Mouse (Mus musculus) 3134 (cell line): ENCODE measurements around the gene Gm9774.

ENCODE experiments used
- DNase-seq: peaks from one replicate; pipeline ENCODE4 v3.0.0-alpha.2; 2011; ENCODE audit warnings: low spot score; ENCODE audit not compliant: insufficient read length; ENCODE audit errors: extremely low read depth

The Gm9774 gene

GRCm38 (mm10) chr3:92429323-92429722 lies at the start of gene Gm9774:
TSS of gene Gm9774 (minus strand) at chr3:92429423.
- no peak for DNase-seq

- no peak for DNase-seq
These were observed 40.9 kb upstream of the Gm9774 start for GRCm38 (mm10) chr3:92470111-92470510.

GRCm38 (mm10) chr3:92467424-92467823 lies 38.2 kb upstream of the Gm9774 start:
- DNase-seq = peak; percentile 11

GRCm38 (mm10) chr3:92466576-92466975 lies 37.4 kb upstream of the Gm9774 start:
- peak; percentile 14 for DNase-seq

GRCm38 (mm10) chr3:92458620-92459019 lies 29.4 kb upstream of the Gm9774 start, which contains the start of gene Sprr3:
TSS of gene Sprr3 (minus strand) at chr3:92458720.
- no peak for DNase-seq

GRCm38 (mm10) chr3:92455151-92455550 lies 25.9 kb upstream of the Gm9774 start:
- no peak for DNase-seq

GRCm38 (mm10) chr3:92440177-92440576 lies 11.0 kb upstream of the Gm9774 start:
- no peak for DNase-seq

- DNase-seq = no peak
These were observed 9.5 kb upstream of the Gm9774 start, which contains the start of gene Sprr1b for GRCm38 (mm10) chr3:92438689-92439088. TSS of gene Sprr1b (minus strand) at chr3:92438789.

- DNase-seq = no peak
These were observed 3.1 kb upstream of the Gm9774 start, which contains the start of gene Sprr2k for GRCm38 (mm10) chr3:92432282-92432681. TSS of gene Sprr2k (plus strand) at chr3:92432582.

GRCm38 (mm10) chr3:92417782-92418181 lies 11.4 kb downstream of the Gm9774 start, which contains the start of gene Sprr2j-ps:
TSS of gene Sprr2j-ps (plus strand) at chr3:92418082.
- DNase-seq = no peak

GRCm38 (mm10) chr3:92407691-92408090 lies 21.5 kb downstream of the Gm9774 start, which contains the start of gene Sprr2i:
TSS of gene Sprr2i (plus strand) at chr3:92407991.
- no peak for DNase-seq

- DNase-seq = no peak
These were observed 34.9 kb downstream of the Gm9774 start for GRCm38 (mm10) chr3:92394301-92394700.

GRCm38 (mm10) chr3:92385385-92385784 lies 43.8 kb downstream of the Gm9774 start, which contains the start of gene Sprr2h:
TSS of gene Sprr2h (plus strand) at chr3:92385685.
- DNase-seq = no peak
